Mouse (Mus musculus): Measurements from ENCODE around the gene Dscam.

GRCm38 (mm10) chr16:96846113-96846512, 324.4 kb downstream of the Dscam start:
- TF ChIP-seq CTCF (IDR thresholded peaks at IDR 0.05; ENCODE audit: low read depth, low read length), result no peak
- TF ChIP-seq POLR2A (IDR thresholded peaks at IDR 0.05; ENCODE audit: borderline replicate concordance, low read depth, low read length), result no peak
